Mouse (Mus musculus): ENCODE measurements around the gene Tmem265.

DNA sequence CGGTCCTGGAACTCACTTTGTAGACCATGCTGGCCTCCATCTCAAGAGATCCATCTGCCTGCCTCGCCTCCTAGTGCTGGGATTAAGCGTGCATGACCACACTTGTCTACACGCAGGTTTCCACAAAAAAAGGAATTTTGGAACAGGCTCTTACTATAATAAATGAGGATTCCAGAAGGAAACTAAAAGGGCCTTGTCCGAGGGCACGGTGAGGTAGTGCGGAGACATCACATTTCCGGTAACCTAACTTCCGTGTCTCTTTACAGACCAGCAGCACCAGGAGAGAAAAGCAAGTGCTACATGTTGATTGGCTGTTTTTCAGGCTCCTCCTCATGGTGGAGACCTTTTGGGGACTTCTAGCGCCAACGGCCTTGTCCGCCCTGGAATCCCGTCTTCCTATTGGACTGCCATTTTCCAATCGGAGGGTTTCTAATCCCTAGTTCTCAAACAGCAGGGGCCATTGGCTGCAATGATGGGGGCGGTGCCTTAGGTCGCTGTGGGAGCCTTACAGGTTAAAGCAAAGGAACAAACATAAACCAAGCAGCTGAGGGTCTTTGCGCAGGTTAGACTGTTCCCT, 11.8 kb downstream of the Tmem265 start, which contains the start of gene Phkg2:
- TF ChIP-seq CTCF (IDR thresholded peaks at IDR 0.05; ENCODE audit: borderline replicate concordance, insufficient read depth, low read depth, low read length), result no peak
- TF ChIP-seq POLR2A (IDR thresholded peaks at IDR 0.05; ENCODE audit: borderline replicate concordance, insufficient read depth, low read length), result peak; percentile 74; the same call in 1 of the 2 replicates

All from cerebellum, adult 2 months (tissue).